Mouse (Mus musculus) lung, adult 2 months (tissue): ENCODE results near the gene Adamts17.

Source experiments
- CTCF ChIP-seq: fragments of 200-500 bp; IDR thresholded peaks from 2 replicates; pipeline ENCODE4 v1.5.1; 2011; ENCODE audit warnings: mild to moderate bottlenecking, low read length, control low read depth; ENCODE audit not compliant: insufficient read depth
- POLR2A ChIP-seq: fragments of 200-500 bp; IDR thresholded peaks from 2 replicates; pipeline ENCODE4 v1.6.1; 2011; ENCODE audit warnings: low read depth, mild to moderate bottlenecking, control low read depth, low read length, borderline replicate concordance; ENCODE audit errors: extremely low read depth

DNA sequence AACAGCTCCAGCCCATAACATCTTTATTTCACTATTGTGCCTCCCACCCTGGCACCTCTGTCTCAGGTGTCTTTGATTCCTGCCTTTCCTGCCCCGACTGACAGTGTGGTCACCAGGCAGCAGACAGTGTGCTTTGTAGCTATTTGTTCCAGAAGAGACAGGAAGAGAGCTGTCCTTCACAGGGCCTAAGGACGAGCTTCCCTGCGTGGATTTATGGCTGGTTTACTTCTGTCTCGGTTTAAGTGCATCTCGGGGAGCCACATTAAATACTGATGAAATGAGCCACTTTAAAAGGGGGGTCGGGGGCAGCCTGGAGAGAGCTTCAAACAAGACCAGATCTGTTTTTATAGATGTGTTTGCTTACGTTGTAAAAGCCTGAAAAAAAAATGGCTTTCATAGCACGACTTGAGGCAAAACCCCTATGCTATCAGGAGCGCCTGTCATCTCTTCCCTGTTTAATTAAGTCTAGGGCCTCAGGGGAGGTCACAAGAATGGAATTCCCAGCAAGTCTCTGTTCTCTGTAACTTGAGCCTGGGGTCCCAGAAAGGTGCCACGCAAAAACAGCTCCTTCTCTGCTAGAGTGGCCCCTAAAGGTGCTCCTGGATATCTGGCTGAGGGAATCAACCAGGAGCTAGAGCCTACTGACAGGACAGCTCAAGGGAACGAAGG is 302.9 kb downstream of the Adamts17 start:
- TF ChIP-seq CTCF: no peak
- no peak for TF ChIP-seq POLR2A
